Mouse (Mus musculus): ENCODE measurements around the gene Btbd6.

- TF ChIP-seq CTCF (IDR thresholded peaks at IDR 0.05; ENCODE audit: borderline replicate concordance, insufficient read depth, low read depth, low read length) (no peak), POLR2A (IDR thresholded peaks at IDR 0.05; ENCODE audit: borderline replicate concordance, insufficient read depth, low read length) (no peak)
Measured at GRCm38 (mm10) chr12:113014561-113015556, 38.6 kb downstream of the Btbd6 start.

All from cerebellum, adult 2 months (tissue).